In genomic region chr10:18423557-18423956, GRCm38 (mm10) we compare ENCODE assay signal across 27 mouse cellular contexts.
DNase-seq lines count a peak whose midpoint lies in the region; ATAC-seq and TF ChIP-seq lines count a peak whose summit lies in the region.
"Had no signal": no experiment of that assay in that cellular context is flagged by ENCODE, and none has a peak within 500 bp of the region (broad histone marks: within the 10 kb centered on the region; RNA-seq: fewer than 3 reads in every experiment).

No protein-coding gene starts in this region.

- no peak overlapping the region for H3K4me3 ChIP-seq in heart, embryonic 15.5 days
- H3K4me3 ChIP-seq in ES-Bruce4 (ENCODE audit: low read depth, low read length) = no peak overlapping the region
- H3K4me3 ChIP-seq: forebrain, embryonic 10.5 days; heart, embryonic 10.5 days; hindbrain, embryonic 15.5 days; intestine, embryonic 15.5 days; limb, embryonic 10.5 days; midbrain, embryonic 13.5 days had no signal

- no peak overlapping the region for H3K9ac ChIP-seq in heart, embryonic 15.5 days
- no peak overlapping the region for H3K9ac ChIP-seq in ES-Bruce4 (ENCODE audit: low read depth, poor library complexity, severe bottlenecking)
- H3K9ac ChIP-seq: forebrain, postnatal 0 days; hindbrain, embryonic 15.5 days; intestine, embryonic 15.5 days; midbrain, embryonic 13.5 days had no signal

- TF ChIP-seq EP300 in ES-Bruce4 (IDR thresholded peaks at IDR 0.05; ENCODE audit: insufficient read depth, low read depth, low read length) = no peak

- WGBS in heart, embryonic 15.5 days = 48% methylated on average over 9 of the region's 9 CpGs

- H3K4me2 ChIP-seq in heart, embryonic 15.5 days = 0 out of 2 replicates have a peak overlapping the region, but pooled peaks have one; percentile 18
- H3K4me2 ChIP-seq: hindbrain, embryonic 15.5 days; intestine, embryonic 15.5 days; midbrain, embryonic 13.5 days had no signal

- TF ChIP-seq CTCF in ES-Bruce4 (IDR thresholded peaks at IDR 0.05; ENCODE audit: low read depth, low read length) = no peak

- H3K27me3 ChIP-seq in heart, embryonic 15.5 days = no peaks in the 10 kb centered on the region
- no peaks in the 10 kb centered on the region for H3K27me3 ChIP-seq in ES-Bruce4 (ENCODE audit: control insufficient read depth, insufficient read depth, low read length, poor library complexity, severe bottlenecking)
- H3K27me3 ChIP-seq: hindbrain, embryonic 15.5 days; intestine, embryonic 15.5 days; midbrain, embryonic 13.5 days had no signal

- H3K27ac ChIP-seq in heart, embryonic 15.5 days = no peak overlapping the region
- peak overlapping the region; percentile 92 for H3K27ac ChIP-seq in ES-Bruce4 (ENCODE audit: insufficient read depth, low read length)
- H3K27ac ChIP-seq: forebrain, embryonic 10.5 days; heart, embryonic 10.5 days; hindbrain, embryonic 15.5 days; intestine, embryonic 15.5 days; limb, embryonic 10.5 days; macrophage; midbrain, embryonic 13.5 days; stomach, postnatal 0 days had no signal

- H3K36me3 ChIP-seq in heart, embryonic 15.5 days = no peaks in the 10 kb centered on the region; the same call in 1 of the 2 replicates
- H3K36me3 ChIP-seq in ES-Bruce4 (ENCODE audit: control insufficient read depth, insufficient read depth, low read length, poor library complexity, severe bottlenecking) = no peaks in the 10 kb centered on the region
- H3K36me3 ChIP-seq: hindbrain, embryonic 15.5 days; intestine, embryonic 15.5 days; midbrain, embryonic 13.5 days had no signal

- H3K4me1 ChIP-seq in heart, embryonic 15.5 days (replicated peaks) = peaks cover 35% of the 10 kb centered on the region
- peaks cover 3% of the 10 kb centered on the region for H3K4me1 ChIP-seq in ES-Bruce4 (ENCODE audit: control insufficient read depth, insufficient read depth, low read length)
- H3K4me1 ChIP-seq: intestine, embryonic 15.5 days had no signal

- TF ChIP-seq POLR2A in ES-Bruce4 (IDR thresholded peaks at IDR 0.05; ENCODE audit: insufficient read depth, low read length) = no peak

- ATAC-seq in heart, embryonic 15.5 days (replicated peaks; ENCODE audit: insufficient number of reproducible peaks, insufficient read depth, low FRiP score, low read depth) = no peak
- peak; percentile 91 for ATAC-seq in common myeloid progenitor, adult 5-6 weeks (replicated peaks; ENCODE audit: low read depth, poor library complexity, severe bottlenecking)
- peak; percentile 90 for ATAC-seq in megakaryocyte progenitor cell, adult 5-6 weeks (replicated peaks; ENCODE audit: poor library complexity)
- ATAC-seq: forebrain, postnatal 0 days; intestine, embryonic 15.5 days; lung, postnatal 0 days; midbrain, embryonic 13.5 days had no signal

- DNase-seq in heart, postnatal 4 days = no peak
- no peak for DNase-seq in cerebellum, adult 9-10 months
- DNase-seq in frontal cortex, postnatal 25 days (ENCODE audit: low spot score in 2 of 2) = no peak
- DNase-seq: B cell, adult 2 months; cerebellum, adult 11-12 months; cerebellum, postnatal 25 days; embryo, embryonic 11 days; forebrain, postnatal 0 days; gastrocnemius, postnatal 25 days; kidney, adult 8-10 months; kidney, postnatal 10 days; liver; right cerebral cortex, postnatal 14 days; thymus, adult 2 months had no signal

- no peaks in the 10 kb centered on the region for H3K9me3 ChIP-seq in heart, embryonic 15.5 days (replicated peaks)
- peaks cover 4% of the 10 kb centered on the region; the same call in 1 of the 2 replicates for H3K9me3 ChIP-seq in ES-Bruce4 (replicated peaks; ENCODE audit: control insufficient read depth, insufficient read depth, low read length, poor library complexity, severe bottlenecking)
- H3K9me3 ChIP-seq: heart, embryonic 10.5 days; hindbrain, embryonic 15.5 days; intestine, embryonic 15.5 days; limb, embryonic 10.5 days; midbrain, embryonic 13.5 days had no signal
